Mouse (Mus musculus): ENCODE data around the gene Natd1. TPM values are rescaled to one million over a fixed set of nuclear protein-coding genes. Genes with fewer than 3 reads are reported as not detected.

Natd1 gene
- polyA plus RNA-seq, 1 experiment: 4.5 TPM

- TF ChIP-seq GATA1 (IDR thresholded peaks at IDR 0.05; ENCODE audit: low read length): no peak
These were observed 35.8 kb downstream of the Natd1 start, which contains the start of gene Tmem11 for GRCm38 (mm10) chr11:60878675-60879294. Gene Tmem11 (minus strand): TSS chr11:60879272.

- TF ChIP-seq GATA1 (IDR thresholded peaks at IDR 0.05; ENCODE audit: low read length): no peak
These were observed 36.4 kb downstream of the Natd1 start for GRCm38 (mm10) chr11:60878056-60878612.

DNA sequence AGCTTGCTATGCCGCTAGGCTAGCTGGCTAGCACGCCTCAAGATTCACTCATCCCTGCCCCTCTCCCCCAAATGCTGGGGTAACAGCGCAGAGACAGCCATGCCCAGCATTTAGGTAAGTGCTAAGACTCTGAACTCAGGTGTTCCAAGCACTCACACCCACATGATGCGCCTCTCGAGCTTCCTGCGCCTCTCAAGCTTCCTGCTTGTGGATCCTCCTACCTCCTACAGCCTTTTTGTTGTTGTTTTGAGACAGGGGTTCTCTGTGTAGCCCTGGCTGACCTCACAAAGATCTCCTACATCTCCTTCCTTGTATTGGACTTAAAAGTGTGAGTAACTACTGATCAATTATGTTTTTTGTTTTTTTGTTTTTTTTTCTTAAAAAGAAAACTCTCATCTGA lies 41.4 kb downstream of the Natd1 start:
- no peak for TF ChIP-seq GATA1 (IDR thresholded peaks at IDR 0.05; ENCODE audit: low read length)

- TF ChIP-seq GATA1 (IDR thresholded peaks at IDR 0.05; ENCODE audit: low read length): no peak
These were observed 43.1 kb downstream of the Natd1 start for GRCm38 (mm10) chr11:60871409-60871808.

GRCm38 (mm10) chr11:60867904-60868303 lies 46.6 kb downstream of the Natd1 start:
- no peak for TF ChIP-seq GATA1 (IDR thresholded peaks at IDR 0.05; ENCODE audit: low read length)

GRCm38 (mm10) chr11:60867456-60867855 lies 47.1 kb downstream of the Natd1 start:
- TF ChIP-seq GATA1 (IDR thresholded peaks at IDR 0.05; ENCODE audit: low read length): no peak

- TF ChIP-seq GATA1 (IDR thresholded peaks at IDR 0.05; ENCODE audit: low read length): no peak
These were observed 48.5 kb downstream of the Natd1 start for GRCm38 (mm10) chr11:60866021-60866420.

DNA sequence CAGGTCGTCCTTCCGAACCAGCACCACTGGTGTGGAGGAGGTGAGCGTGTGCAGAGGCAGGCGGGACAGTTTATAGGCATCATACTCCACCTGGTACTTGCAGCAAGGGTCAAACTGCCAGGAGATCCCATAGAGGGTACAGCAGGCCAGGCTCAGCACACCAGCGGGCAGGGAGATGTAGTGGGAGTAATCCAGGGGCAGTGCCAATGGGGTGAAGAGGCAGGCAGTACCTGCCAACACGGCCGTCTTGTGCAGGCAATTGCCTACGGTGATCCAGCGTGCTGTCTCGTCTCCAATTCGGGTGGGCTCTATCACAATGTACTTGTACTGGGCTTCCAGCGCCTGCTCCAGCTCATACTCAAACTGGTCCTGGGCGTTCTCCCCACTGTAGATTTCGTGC lies 49.6 kb downstream of the Natd1 start:
- no peak for TF ChIP-seq GATA1 (IDR thresholded peaks at IDR 0.05; ENCODE audit: low read length)

DNA sequence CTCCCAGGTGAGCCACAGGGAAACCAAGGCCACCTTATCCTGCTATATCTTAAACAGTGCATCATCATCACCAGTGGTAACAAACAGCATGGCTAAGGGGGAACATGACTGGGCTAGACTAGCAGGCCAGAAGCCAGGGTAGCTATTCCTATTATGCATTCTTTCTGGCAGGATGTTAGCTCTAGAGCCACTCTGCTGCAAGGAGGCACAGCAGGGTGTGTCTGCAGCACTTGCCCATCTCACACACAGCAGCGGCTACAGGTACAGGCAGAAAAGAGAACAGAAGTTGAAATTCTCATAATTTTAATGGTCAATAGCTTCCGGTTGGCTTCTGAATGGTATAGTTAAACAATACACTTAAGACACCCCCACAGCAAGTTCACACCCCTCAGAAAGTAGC lies 50.4 kb downstream of the Natd1 start:
- TF ChIP-seq GATA1 (IDR thresholded peaks at IDR 0.05; ENCODE audit: low read length): no peak

- TF ChIP-seq GATA1 (IDR thresholded peaks at IDR 0.05; ENCODE audit: low read length): no peak
These were observed 51.4 kb downstream of the Natd1 start for GRCm38 (mm10) chr11:60863196-60863595.

DNA sequence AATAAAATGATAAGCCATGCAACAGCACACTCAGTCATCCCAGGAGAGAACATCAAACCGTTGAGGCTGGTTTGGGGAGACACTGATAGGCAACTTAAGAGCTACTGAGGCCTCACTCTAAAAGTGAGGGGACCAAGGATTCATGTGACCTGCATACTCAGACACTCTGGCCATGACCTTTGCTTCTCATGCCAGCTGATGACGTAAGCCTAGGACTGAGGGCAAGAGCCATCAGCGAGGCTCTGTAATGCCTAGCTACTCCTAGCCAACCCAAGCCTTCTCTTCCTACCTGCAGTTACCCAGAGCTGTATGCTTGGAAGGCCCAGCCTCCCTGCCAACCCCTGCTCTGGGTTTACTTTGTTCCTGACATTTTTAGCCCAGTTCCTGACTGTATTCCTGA lies 52.6 kb downstream of the Natd1 start:
- TF ChIP-seq GATA1 (IDR thresholded peaks at IDR 0.05; ENCODE audit: low read length): no peak

GRCm38 (mm10) chr11:60856587-60856986 lies 58.0 kb downstream of the Natd1 start:
- TF ChIP-seq GATA1 (IDR thresholded peaks at IDR 0.05; ENCODE audit: low read length): no peak

Other genes with a start within 250 kb of the Natd1 start
- 18.2 and 24.1 TPM in 2 replicates for gene Llgl1, start 215.0 kb downstream of the Natd1 start, polyA plus RNA-seq (2012)
- 57.2 and 186 TPM in 2 replicates for gene Flii, start 187.5 kb downstream of the Natd1 start, polyA plus RNA-seq (2012)
- 20.2 and 22.2 TPM in 2 replicates for gene Mief2, start 186.4 kb downstream of the Natd1 start, polyA plus RNA-seq (2012)
- 5.2 and 9.2 TPM in 2 replicates for gene Top3a, start 137.4 kb downstream of the Natd1 start, polyA plus RNA-seq (2012)
- 1.2 and 1.7 TPM in 2 replicates for gene Smcr8, start 137.2 kb downstream of the Natd1 start, polyA plus RNA-seq (2012)
- 4.5 and 10.2 TPM in 2 replicates for gene Shmt1, start 103.0 kb downstream of the Natd1 start, polyA plus RNA-seq (2012)
- 2.5 and 3.4 TPM in 2 replicates for gene Dhrs7b, start 84.1 kb downstream of the Natd1 start, polyA plus RNA-seq (2012)
- gene Tmem11, start 35.5 kb downstream of the Natd1 start, polyA plus RNA-seq (2012): 28.2 and 38.7 TPM in 2 replicates
- gene Map2k3, start 17.3 kb upstream of the Natd1 start, polyA plus RNA-seq (2012): 284 and 406 TPM in 2 replicates
- not detected in 2 replicates for gene Kcnj12, start 107.8 kb upstream of the Natd1 start, polyA plus RNA-seq (2012)
- 79.6 and 100 TPM in 2 replicates for gene Tnfrsf13b, start 212.0 kb upstream of the Natd1 start, polyA plus RNA-seq (2012)

All from G1E-ER4 (cell line).